Mouse (Mus musculus): ENCODE results near the gene Tmsb15l.

DNA sequence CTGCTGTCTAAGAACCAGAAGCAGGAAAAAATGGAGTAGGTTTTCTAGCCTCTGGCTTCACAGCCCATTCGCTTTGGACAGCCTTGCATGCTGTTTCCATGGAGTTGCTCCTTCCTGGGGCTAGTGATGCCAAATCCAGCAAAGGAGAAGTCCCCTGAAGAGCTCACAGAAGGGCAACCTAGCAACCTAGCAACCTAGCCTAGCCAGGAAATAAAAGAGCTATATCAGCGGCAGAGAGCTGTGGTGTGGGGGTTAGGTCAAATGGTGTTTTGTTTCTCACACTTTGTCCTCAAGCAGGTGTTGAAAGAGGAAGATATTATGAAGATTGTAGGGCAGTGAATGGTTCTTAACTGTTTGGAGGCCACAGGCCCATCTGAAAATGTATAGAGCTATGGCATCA is 14.6 kb upstream of the Tmsb15l start:
- no peak for TF ChIP-seq POLR2AphosphoS2 (IDR thresholded peaks at IDR 0.05; ENCODE audit: low read depth, low read length)
- no peak for TF ChIP-seq CTCF (conservative IDR thresholded peaks at IDR 0.05 in 1 of 2, IDR thresholded peaks at IDR 0.05 in 1 of 2; ENCODE audit: low read depth in 2 of 2, low read length in 2 of 2)
- TF ChIP-seq POLR2A (IDR thresholded peaks at IDR 0.05; ENCODE audit: low read depth, low read length) = no peak
- TF ChIP-seq CHD2 (IDR thresholded peaks at IDR 0.05; ENCODE audit: low read length) = no peak
- no peak for TF ChIP-seq MAFK (IDR thresholded peaks at IDR 0.05; ENCODE audit: insufficient replicate concordance, low read length)
- TF ChIP-seq ZC3H11A (IDR thresholded peaks at IDR 0.05; ENCODE audit: low read depth, low read length) = no peak
- TF ChIP-seq RCOR1 (conservative IDR thresholded peaks at IDR 0.05; ENCODE audit: low read depth, low read length) = no peak
- no peak for TF ChIP-seq USF2 (conservative IDR thresholded peaks at IDR 0.05; ENCODE audit: low read depth, low read length)
- no peak for TF ChIP-seq BHLHE40 (IDR thresholded peaks at IDR 0.05; ENCODE audit: low read depth, low read length)
